Mouse (Mus musculus) kidney, adult 8-10 months (tissue): ENCODE measurements around the gene 2900011O08Rik.

Experiments used
- DNase-seq, 2 experiments: peaks; one replicate each; pipeline ENCODE4 v3.0.0; 2022

Gene 2900011O08Rik

DNA sequence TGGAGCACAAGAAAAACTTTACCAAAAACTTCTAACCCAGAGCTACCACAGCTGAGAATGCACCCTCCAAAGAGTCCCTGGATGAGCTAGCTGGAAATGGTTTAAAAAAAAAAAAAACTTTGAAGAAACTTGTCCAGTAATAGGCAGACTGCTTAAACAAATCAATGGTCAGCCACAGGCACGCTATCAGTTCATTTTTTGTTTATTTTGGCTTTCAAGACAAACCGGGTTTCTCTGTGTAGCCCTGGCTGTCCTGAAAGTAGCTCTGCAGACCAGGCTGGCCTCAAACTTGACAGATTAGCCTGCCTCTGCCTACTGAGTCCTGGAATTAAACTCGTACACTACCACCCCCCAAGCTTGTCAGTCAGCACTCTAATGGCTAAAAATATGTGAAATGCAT lies 156.9 kb downstream of the 2900011O08Rik start:
- no peak for DNase-seq

DNA sequence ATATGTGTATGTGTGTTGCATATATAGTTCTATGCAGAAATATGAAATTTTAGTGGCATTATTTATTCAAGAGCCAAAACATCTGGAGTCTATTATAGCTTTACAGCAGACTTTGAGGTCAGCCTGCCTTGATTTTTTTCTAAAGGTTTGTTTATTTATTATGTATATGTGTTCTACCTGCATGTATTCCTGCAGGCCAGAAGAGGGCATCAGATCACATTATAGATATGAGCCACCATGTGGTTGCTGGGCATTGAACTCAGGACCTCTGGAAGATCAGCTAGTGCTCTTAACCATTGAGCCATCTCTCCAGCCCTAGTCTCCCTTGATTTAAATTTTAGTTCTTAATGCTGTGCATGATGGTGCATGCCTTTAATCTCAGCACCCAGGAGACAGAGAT lies 161.3 kb downstream of the 2900011O08Rik start:
- no peak for DNase-seq
